Mouse (Mus musculus) midbrain, postnatal 0 days (tissue): ENCODE results near the gene Lef1. TPM values are rescaled to one million over a fixed set of nuclear protein-coding genes. Genes with fewer than 3 reads are reported as not detected.

Experiments
- ATAC-seq: fragments of 200-750 bp; cut with Nextera tagmentation; 2 replicates; pipeline ENCODE4 v1.8.0; 2017; ENCODE audit warnings: moderate number of reproducible peaks, mild to moderate bottlenecking, moderate TSS enrichment, moderate library complexity; ENCODE audit not compliant: low FRiP score
- DNase-seq: peaks from one replicate; pipeline ENCODE4 v3.0.0-alpha.2; 2015; ENCODE audit warnings: low spot score
- H3K27ac ChIP-seq: fragments of 300-500 bp; sonication (generic); 2 replicates; pipeline ENCODE4 v1.5.1; 2014; ENCODE audit warnings: low read depth, mild to moderate bottlenecking, low read length, mixed read lengths
- H3K27me3 ChIP-seq: fragments of 300-500 bp; sonication (generic); 2 replicates; pipeline ENCODE4 v1.6.1; 2014; ENCODE audit warnings: low read length, control low read depth, mixed read lengths; ENCODE audit not compliant: insufficient read depth
- H3K36me3 ChIP-seq: fragments of 300-500 bp; sonication (generic); 2 replicates; pipeline ENCODE4 v1.6.1; 2014; ENCODE audit warnings: low read length, control low read depth, mixed read lengths; ENCODE audit not compliant: insufficient read depth
- H3K4me1 ChIP-seq: fragments of 300-500 bp; sonication (generic); 2 replicates; pipeline ENCODE4 v1.6.1; 2014; ENCODE audit warnings: mild to moderate bottlenecking, control low read depth, antibody characterized with exemption, low read length, mixed read lengths; ENCODE audit not compliant: insufficient read depth
- H3K4me2 ChIP-seq: fragments of 300-500 bp; sonication (generic); 2 replicates; pipeline ENCODE4 v1.6.1; 2014; ENCODE audit warnings: low read depth, mild to moderate bottlenecking, low read length, mixed read lengths; ENCODE audit not compliant: poor library complexity, severe bottlenecking
- H3K4me3 ChIP-seq: fragments of 300-500 bp; sonication (generic); 2 replicates; pipeline ENCODE4 v1.5.1; 2014; ENCODE audit warnings: low read depth, mild to moderate bottlenecking, low read length, moderate library complexity
- H3K9ac ChIP-seq: fragments of 300-500 bp; sonication (generic); replicated peaks from 2 replicates; pipeline ENCODE4 v1.6.1; 2014; ENCODE audit warnings: mild to moderate bottlenecking, low read length, moderate library complexity, mixed read lengths; ENCODE audit not compliant: poor library complexity, severe bottlenecking
- H3K9me3 ChIP-seq: fragments of 300-500 bp; sonication (generic); 2 replicates; pipeline ENCODE4 v1.6.1; 2016; ENCODE audit warnings: low read length, control low read depth
- CTCF ChIP-seq: IDR thresholded peaks from 2 replicates; pipeline ENCODE4 v1.5.1; 2016; ENCODE audit warnings: antibody characterized with exemption, mild to moderate bottlenecking
- WGBS: fragments of 180-500 bp; shearing (Covaris S2); extraction: QIAGEN DNeasy Blood & Tissue Kit; methylation state at CpG from one replicate; pipeline ENCODE4 v1.1.7; 2014; 5-methylcytosine and 5-hydroxymethylcytosine counted together
- polyA plus RNA-seq: library from polyadenylated mRNA; unstranded; fragments of >200 nt; fragmentation: Nextera tagmentation; extraction: Ambion mirVana; gene quantifications from 2 replicates; pipeline ENCODE4 v1.2.1, GENCODE M21; 2015
- total RNA-seq: library from RNA; depleted of rRNA; stranded (reverse); fragments of >200 nt; gene quantifications from 2 replicates; pipeline ENCODE4 v1.2.3, GENCODE M21; 2014

The Lef1 gene
- total and polyA plus RNA-seq, 2 experiments from 2014 or later = 42.0 to 50.4 TPM

DNA sequence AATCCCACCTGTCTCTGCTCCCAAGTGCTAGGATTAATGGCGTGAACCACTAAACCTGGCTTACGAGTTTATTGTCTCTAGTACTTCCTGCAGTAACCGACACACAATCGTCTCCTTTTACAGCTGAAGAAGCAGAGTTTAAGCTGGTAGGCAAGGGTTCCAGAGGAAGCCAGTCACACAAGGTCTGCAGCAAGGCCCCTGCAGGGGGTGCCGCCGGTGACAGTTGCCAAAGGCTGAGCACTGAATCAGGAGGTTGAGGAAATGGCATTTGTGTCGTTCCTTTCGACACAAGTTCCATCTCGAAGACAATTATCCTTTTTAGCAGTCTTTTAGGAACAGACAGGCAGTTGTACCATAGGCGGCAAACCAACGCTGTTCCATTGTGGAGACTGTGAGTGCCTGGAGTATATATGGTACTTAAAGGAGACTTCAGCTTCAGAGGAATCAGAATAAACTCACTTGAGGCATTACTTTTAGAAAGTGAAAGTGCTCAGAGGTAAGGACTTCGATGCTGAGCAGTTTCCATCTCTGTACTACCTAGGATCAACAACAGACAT lies 49.0 kb downstream of the Lef1 start:
- WGBS = 45% methylated on average over 12 of the region's 12 CpGs
- TF ChIP-seq CTCF = 0 out of 2 replicates have a peak, but pooled peaks have one; percentile 3
- H3K4me3 ChIP-seq = no peak overlapping the region
- H3K27me3 ChIP-seq = no peaks in the 10 kb centered on the region
- peaks cover 14% of the 10 kb centered on the region; the same call in 1 of the 2 replicates for H3K4me1 ChIP-seq
- no peak overlapping the region for H3K4me2 ChIP-seq
- DNase-seq = no peak
- no peaks in the 10 kb centered on the region for H3K9me3 ChIP-seq
- H3K27ac ChIP-seq = no peak overlapping the region
- no peak overlapping the region for H3K9ac ChIP-seq
- ATAC-seq = no peak
- no peaks in the 10 kb centered on the region for H3K36me3 ChIP-seq

- no peak for DNase-seq
- no peak overlapping the region for H3K4me3 ChIP-seq
These were observed 49.8 kb downstream of the Lef1 start for GRCm38 (mm10) chr3:131159881-131160615.

DNA sequence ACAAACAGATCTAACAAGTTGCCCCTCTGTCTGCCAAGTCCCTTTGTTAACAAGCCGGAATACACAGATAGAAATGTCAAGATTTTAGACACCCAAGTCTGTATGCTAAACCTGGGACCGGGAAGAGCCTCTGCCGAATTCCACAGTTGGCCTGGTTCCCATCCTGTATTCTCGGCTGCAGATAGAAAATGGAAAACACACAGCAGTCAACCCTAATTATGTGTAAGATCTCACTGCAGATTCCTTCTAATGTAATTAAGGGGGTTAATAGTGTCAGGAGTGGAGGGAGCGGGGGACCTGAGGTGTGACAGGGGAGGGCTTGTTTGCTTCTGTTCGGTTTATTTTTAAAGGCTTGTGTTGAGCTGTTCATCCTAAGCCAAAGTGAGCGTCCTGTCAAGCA lies 50.6 kb downstream of the Lef1 start:
- Histone ChIP-seq H3K4me3 (no peak overlapping the region), H3K9ac (no peak overlapping the region), H3K4me2 (no peak overlapping the region), H3K9me3 (no peaks in the 10 kb centered on the region), H3K4me1 (peaks cover 9% of the 10 kb centered on the region; the same call in 1 of the 2 replicates), H3K27me3 (no peaks in the 10 kb centered on the region), H3K36me3 (no peaks in the 10 kb centered on the region), H3K27ac (no peak overlapping the region)
- no peak for TF ChIP-seq CTCF
- no peak for DNase-seq
- ATAC-seq = no peak
- WGBS = 50% methylated on average over 7 of the region's 7 CpGs

More at GRCm38 (mm10) chr3:131159881-131160615, 49.8 kb downstream of the Lef1 start:
- Histone ChIP-seq H3K4me1 (peaks cover 14% of the 10 kb centered on the region; the same call in 1 of the 2 replicates), H3K36me3 (no peaks in the 10 kb centered on the region), H3K4me2 (no peak overlapping the region), H3K27me3 (no peaks in the 10 kb centered on the region), H3K9ac (no peak overlapping the region), H3K27ac (no peak overlapping the region), H3K9me3 (no peaks in the 10 kb centered on the region)
- no peak for ATAC-seq
- no peak for TF ChIP-seq CTCF
- 69% methylated on average over 14 of the region's 14 CpGs for WGBS

DNA sequence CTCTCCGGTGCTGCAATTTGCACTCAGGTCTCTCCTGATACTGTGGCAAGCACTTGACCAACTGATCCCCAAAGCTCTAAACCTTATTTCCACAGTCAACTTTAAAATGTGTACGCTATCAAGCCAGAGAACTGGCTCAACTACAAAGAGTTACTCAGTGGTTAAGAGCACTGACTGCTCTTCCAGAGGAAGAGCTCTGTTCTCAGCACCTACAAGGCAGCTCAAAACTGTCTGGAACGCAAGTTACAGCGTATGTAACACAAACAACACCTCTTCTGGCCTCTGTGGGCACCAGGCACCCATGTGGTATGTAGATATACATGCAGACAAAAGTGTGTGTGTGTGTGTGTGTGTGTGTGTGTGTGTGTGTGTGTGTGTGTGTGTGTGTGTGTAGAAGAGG lies 57.5 kb downstream of the Lef1 start:
- WGBS = 97% methylated on average over 4 of the region's 4 CpGs
- H3K9me3 ChIP-seq = no peaks in the 10 kb centered on the region
- H3K36me3 ChIP-seq = no peaks in the 10 kb centered on the region
- H3K4me2 ChIP-seq = no peak overlapping the region
- no peak overlapping the region for H3K27ac ChIP-seq
- no peak for TF ChIP-seq CTCF
- H3K4me1 ChIP-seq = no peaks in the 10 kb centered on the region
- H3K4me3 ChIP-seq = no peak overlapping the region
- DNase-seq (no peak), ATAC-seq (no peak)
- no peaks in the 10 kb centered on the region for H3K27me3 ChIP-seq
- no peak overlapping the region for H3K9ac ChIP-seq

GRCm38 (mm10) chr3:131169161-131169560 lies 58.9 kb downstream of the Lef1 start:
- no peaks in the 10 kb centered on the region for H3K4me1 ChIP-seq
- H3K9ac ChIP-seq = no peak overlapping the region
- no peaks in the 10 kb centered on the region for H3K27me3 ChIP-seq
- no peak overlapping the region for H3K4me2 ChIP-seq
- no peaks in the 10 kb centered on the region for H3K9me3 ChIP-seq
- WGBS = 85% methylated on average over 6 of the region's 6 CpGs
- no peak for TF ChIP-seq CTCF
- H3K27ac ChIP-seq = no peak overlapping the region
- ATAC-seq = no peak
- DNase-seq = no peak
- no peaks in the 10 kb centered on the region for H3K36me3 ChIP-seq
- no peak overlapping the region for H3K4me3 ChIP-seq

DNA sequence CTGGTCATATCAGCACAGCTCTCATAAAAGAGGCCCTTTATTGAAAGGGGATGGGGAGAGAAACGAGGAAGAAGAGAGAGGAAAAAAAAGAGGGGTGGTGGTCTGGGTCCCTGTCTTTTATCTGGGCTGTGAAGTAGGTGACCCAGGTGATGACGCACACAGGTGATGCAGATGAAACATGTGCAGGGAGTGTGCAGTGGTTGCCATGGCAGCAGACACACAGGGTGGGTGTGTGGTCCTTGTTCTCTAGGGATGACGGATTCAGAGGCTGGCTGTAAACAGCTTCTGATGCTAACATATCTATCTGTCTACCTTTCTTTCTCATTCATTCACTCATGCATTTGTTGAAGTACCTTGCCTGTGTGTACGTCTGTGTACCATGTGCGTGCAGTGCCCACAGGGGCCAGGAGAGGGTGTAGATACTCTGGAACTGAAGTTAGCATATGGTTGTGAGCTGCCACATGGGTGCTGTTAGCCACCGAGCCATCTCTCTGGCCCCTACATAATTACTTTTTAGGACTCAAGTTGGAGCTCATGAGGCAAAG lies 59.9 kb downstream of the Lef1 start:
- H3K9me3 ChIP-seq = no peaks in the 10 kb centered on the region
- 74% methylated on average over 6 of the region's 6 CpGs for WGBS
- H3K27ac ChIP-seq = no peak overlapping the region
- no peaks in the 10 kb centered on the region for H3K4me1 ChIP-seq
- H3K4me3 ChIP-seq = no peak overlapping the region
- TF ChIP-seq CTCF = peak; percentile 30; the same call in 1 of the 2 replicates
- H3K9ac ChIP-seq = no peak overlapping the region
- no peak overlapping the region for H3K4me2 ChIP-seq
- no peaks in the 10 kb centered on the region for H3K36me3 ChIP-seq
- no peak for DNase-seq
- no peaks in the 10 kb centered on the region for H3K27me3 ChIP-seq
- ATAC-seq = no peak
